Mouse (Mus musculus) lung, postnatal 0 days (tissue): ENCODE data around the gene Grin1. TPM values are rescaled to one million over a fixed set of nuclear protein-coding genes. Genes with fewer than 3 reads are reported as not detected.

ENCODE experiments used
- ATAC-seq: fragments of 200-750 bp; cut with Nextera tagmentation; 2 replicates; pipeline ENCODE4 v1.8.0; 2017; ENCODE audit warnings: moderate library complexity
- DNase-seq: peaks from one replicate; pipeline ENCODE4 v3.0.0-alpha.2; 2016; ENCODE audit warnings: low spot score
- H3K27ac ChIP-seq: fragments of 300-500 bp; sonication (generic); 2 replicates; pipeline ENCODE4 v1.5.1; 2014; ENCODE audit warnings: antibody characterized with exemption, mild to moderate bottlenecking, low read length, mixed read lengths
- H3K27me3 ChIP-seq: fragments of 300-500 bp; sonication (generic); replicated peaks from 2 replicates; pipeline ENCODE4 v1.6.1; 2014; ENCODE audit warnings: low read length, mixed read lengths; ENCODE audit not compliant: insufficient read depth
- H3K36me3 ChIP-seq: fragments of 300-500 bp; sonication (generic); 2 replicates; pipeline ENCODE4 v1.6.1; 2014; ENCODE audit warnings: low read length, mixed read lengths; ENCODE audit not compliant: insufficient read depth
- H3K4me1 ChIP-seq: fragments of 300-500 bp; sonication (generic); 2 replicates; pipeline ENCODE4 v1.6.1; 2014; ENCODE audit warnings: antibody characterized with exemption, low read depth, low read length, mixed read lengths; ENCODE audit not compliant: insufficient read depth
- H3K4me2 ChIP-seq: fragments of 300-500 bp; sonication (generic); replicated peaks from 2 replicates; pipeline ENCODE4 v1.6.1; 2014; ENCODE audit warnings: low read depth, mild to moderate bottlenecking, low read length, moderate library complexity, mixed read lengths
- H3K4me3 ChIP-seq: fragments of 300-500 bp; sonication (generic); 2 replicates; pipeline ENCODE4 v1.5.1; 2014; ENCODE audit warnings: low read depth, low read length
- H3K9ac ChIP-seq: fragments of 300-500 bp; sonication (generic); replicated peaks from 2 replicates; pipeline ENCODE4 v1.6.1; 2014; ENCODE audit warnings: low read depth, mild to moderate bottlenecking
- H3K9me3 ChIP-seq: fragments of 300-500 bp; sonication (generic); 2 replicates; pipeline ENCODE4 v1.6.1; 2016; ENCODE audit warnings: low read length, mixed read lengths
- CTCF ChIP-seq: IDR thresholded peaks from 2 replicates; pipeline ENCODE4 v1.5.1; 2016; ENCODE audit warnings: antibody characterized with exemption, mild to moderate bottlenecking
- EP300 ChIP-seq: IDR thresholded peaks from 2 replicates; pipeline ENCODE4 v1.6.1; 2016; ENCODE audit warnings: antibody characterized with exemption, mild to moderate bottlenecking, control low read depth
- WGBS: fragments of 180-500 bp; shearing (Covaris S2); extraction: QIAGEN DNeasy Blood & Tissue Kit; methylation state at CpG from one replicate; pipeline ENCODE4 v1.1.7; 2014; 5-methylcytosine and 5-hydroxymethylcytosine counted together
- polyA plus RNA-seq: library from polyadenylated mRNA; unstranded; fragments of >200 nt; fragmentation: Nextera tagmentation; extraction: Ambion mirVana; gene quantifications from 2 replicates; pipeline ENCODE4 v1.2.1, GENCODE M21; 2015

The Grin1 gene
- 0.30 and 0.36 TPM in 2 replicates for polyA plus RNA-seq

DNA sequence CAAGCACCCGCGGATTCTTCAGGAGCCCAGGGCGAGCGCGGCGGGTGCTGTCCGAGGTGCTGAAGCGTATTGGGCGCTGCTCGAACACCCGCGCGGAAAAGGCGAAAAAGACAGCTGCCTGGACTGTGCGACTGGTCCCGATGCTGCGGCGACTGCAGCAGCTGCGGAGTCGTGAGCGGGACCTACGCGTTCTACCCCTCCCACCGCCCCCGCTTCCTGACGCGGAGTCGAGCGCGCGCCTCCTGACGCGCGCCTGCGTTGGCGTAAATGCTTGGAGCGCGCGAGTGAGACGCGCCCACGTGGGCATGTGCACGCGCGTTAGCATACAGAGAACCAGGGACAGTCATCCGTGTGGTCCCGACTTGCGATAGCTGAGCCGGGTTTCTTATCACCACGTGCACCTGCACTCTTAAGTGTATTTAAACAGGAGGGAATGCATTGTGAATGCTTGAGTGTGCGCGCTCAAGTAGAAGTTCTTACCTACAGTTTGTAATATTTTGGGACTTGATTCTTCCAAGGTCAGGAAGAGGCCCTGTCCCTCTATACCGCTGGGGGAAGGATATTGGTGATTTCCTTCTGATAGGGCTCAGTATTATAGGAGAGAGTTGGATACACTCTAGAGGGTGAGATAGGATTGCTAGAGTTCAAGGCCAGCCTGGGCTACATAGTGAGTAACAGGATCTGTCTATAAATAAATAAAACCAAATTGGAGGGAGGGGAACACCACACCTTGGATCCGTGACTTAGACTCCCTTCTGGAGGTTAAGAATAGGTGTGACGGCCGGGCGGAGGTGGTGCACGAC is at the start of gene Grin1:
TSS of gene Grin1 (minus strand) at position 217 of the 803 bp plus-strand sequence.
- peak within 1 kb of the TSS; percentile 33 for H3K4me2 ChIP-seq
- H3K9ac ChIP-seq = no peak within 1 kb of the TSS
- no peaks in the 10 kb centered on the region for H3K9me3 ChIP-seq
- no peak within 1 kb of the TSS for H3K4me3 ChIP-seq
- TF ChIP-seq EP300 (no peak), CTCF (no peak)
- H3K27me3 ChIP-seq = peaks cover 8% of the 10 kb centered on the region
- H3K4me1 ChIP-seq = no peaks in the 10 kb centered on the region
- H3K36me3 ChIP-seq = no peaks in the 10 kb centered on the region
- no peak within 1 kb of the TSS for H3K27ac ChIP-seq
- DNase-seq (peak; percentile 59), ATAC-seq (peak; percentile 55)
- WGBS = 11% methylated on average over 58 of the region's 58 CpGs

DNA sequence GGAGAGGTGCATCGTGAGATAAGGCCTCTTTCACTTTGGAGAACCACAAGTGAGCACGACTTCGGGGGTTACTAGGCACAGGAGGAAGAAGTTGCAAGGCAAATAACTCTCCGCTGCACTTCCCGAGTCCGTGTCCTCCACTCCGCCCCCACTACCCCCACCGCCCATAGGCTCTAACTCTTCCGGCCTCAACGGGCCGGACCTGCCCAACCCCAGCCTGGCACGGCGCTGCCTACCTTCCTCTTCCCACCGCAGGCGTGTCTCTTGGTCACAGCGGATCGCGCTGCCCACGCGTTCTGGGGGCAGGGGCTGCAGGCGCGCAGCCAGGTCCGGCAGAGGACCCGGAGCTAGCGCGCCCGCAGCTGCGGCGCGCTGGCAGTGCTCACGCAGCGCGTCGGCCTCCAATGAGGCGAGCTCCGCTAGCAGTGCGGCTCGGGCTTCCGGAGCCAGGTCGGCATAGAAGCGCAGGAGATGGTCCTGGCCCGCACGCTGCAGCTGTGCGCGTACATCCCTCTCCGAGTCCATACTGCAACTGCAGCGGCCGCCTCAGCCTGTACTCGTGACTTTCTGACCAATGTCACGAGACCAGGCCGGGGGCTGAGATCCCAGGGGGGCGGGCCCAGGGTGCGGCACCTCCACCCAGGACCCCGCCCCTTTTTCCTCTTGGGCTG is 46.2 kb upstream of the Grin1 start, which contains the start of gene Uap1l1:
TSS of gene Uap1l1 (minus strand) at position 592 of the 671 bp plus-strand sequence.
- H3K27me3 ChIP-seq = no peaks in the 10 kb centered on the region
- DNase-seq (peak; percentile 92), ATAC-seq (peak; percentile 85)
- H3K36me3 ChIP-seq = 0 out of 2 replicates have a peak, but pooled peaks cover 4% of the 10 kb centered on the region
- WGBS = under 1% methylated on average over 53 of the region's 54 CpGs
- peak within 1 kb of the TSS; percentile 68 for H3K9ac ChIP-seq
- TF ChIP-seq CTCF = no peak
- no peak for TF ChIP-seq EP300
- H3K27ac ChIP-seq = peak within 1 kb of the TSS; percentile 73
- H3K4me1 ChIP-seq = peaks cover 6% of the 10 kb centered on the region; the same call in 1 of the 2 replicates
- peak within 1 kb of the TSS; percentile 69 for H3K4me3 ChIP-seq
- H3K9me3 ChIP-seq = no peaks in the 10 kb centered on the region
- H3K4me2 ChIP-seq = peak within 1 kb of the TSS; percentile 97

DNA sequence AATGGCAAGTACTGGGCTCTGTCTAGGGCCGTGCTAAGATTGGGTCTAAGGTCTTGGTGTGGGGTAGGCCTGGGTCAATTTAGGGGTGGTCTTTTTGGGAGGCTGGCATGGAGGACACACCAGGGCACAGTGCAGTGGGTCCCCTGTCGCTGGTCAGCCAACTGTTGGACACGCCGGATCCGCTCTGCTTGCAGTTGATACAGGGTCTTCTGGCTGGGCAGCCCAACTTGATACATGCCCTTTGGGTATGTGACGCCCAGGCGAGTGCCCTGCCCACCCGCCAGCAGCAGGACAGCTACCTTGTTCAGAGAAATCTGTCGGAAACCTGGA is 45.7 kb upstream of the Grin1 start:
- Histone ChIP-seq H3K4me2 (peak overlapping the region; percentile 97), H3K4me3 (peak overlapping the region; percentile 69), H3K9ac (peak overlapping the region; percentile 68; the same call in 1 of the 2 replicates), H3K36me3 (0 out of 2 replicates have a peak, but pooled peaks cover 4% of the 10 kb centered on the region), H3K4me1 (peaks cover 6% of the 10 kb centered on the region; the same call in 1 of the 2 replicates), H3K9me3 (no peaks in the 10 kb centered on the region), H3K27ac (peak overlapping the region; percentile 73), H3K27me3 (no peaks in the 10 kb centered on the region)
- DNase-seq = no peak
- TF ChIP-seq EP300 (no peak), CTCF (no peak)
- 27% methylated on average over 9 of the region's 9 CpGs for WGBS
- no peak for ATAC-seq

DNA sequence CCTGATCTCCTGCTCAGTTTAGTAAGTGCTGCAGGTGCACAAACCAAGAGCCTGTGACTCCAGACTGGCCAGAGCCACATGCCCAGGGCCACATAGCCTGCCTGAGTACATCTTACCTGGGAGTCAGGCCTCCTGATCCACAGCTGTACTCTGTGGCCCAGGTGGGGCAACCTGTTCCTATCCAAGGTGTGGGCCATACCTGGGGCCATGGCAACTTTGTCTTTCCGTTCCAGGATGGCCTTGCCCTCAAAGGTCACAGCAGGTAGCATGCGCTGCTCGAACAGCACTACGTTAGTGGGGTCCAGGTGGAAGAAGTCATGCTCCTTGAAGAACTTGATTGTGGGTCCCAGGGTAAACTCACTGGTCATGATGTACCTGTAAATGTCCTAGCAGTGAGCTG is 45.3 kb upstream of the Grin1 start:
- WGBS = 86% methylated on average over 4 of the region's 4 CpGs
- Histone ChIP-seq H3K9ac (peak overlapping the region; percentile 68; the same call in 1 of the 2 replicates), H3K4me1 (peaks cover 6% of the 10 kb centered on the region; the same call in 1 of the 2 replicates), H3K36me3 (0 out of 2 replicates have a peak, but pooled peaks cover 4% of the 10 kb centered on the region), H3K9me3 (no peaks in the 10 kb centered on the region), H3K27me3 (no peaks in the 10 kb centered on the region), H3K4me3 (peak overlapping the region; percentile 69; the same call in 1 of the 2 replicates), H3K27ac (peak overlapping the region; percentile 73), H3K4me2 (peak overlapping the region; percentile 97)
- ATAC-seq = no peak
- TF ChIP-seq CTCF = no peak
- TF ChIP-seq EP300 = no peak
- no peak for DNase-seq

DNA sequence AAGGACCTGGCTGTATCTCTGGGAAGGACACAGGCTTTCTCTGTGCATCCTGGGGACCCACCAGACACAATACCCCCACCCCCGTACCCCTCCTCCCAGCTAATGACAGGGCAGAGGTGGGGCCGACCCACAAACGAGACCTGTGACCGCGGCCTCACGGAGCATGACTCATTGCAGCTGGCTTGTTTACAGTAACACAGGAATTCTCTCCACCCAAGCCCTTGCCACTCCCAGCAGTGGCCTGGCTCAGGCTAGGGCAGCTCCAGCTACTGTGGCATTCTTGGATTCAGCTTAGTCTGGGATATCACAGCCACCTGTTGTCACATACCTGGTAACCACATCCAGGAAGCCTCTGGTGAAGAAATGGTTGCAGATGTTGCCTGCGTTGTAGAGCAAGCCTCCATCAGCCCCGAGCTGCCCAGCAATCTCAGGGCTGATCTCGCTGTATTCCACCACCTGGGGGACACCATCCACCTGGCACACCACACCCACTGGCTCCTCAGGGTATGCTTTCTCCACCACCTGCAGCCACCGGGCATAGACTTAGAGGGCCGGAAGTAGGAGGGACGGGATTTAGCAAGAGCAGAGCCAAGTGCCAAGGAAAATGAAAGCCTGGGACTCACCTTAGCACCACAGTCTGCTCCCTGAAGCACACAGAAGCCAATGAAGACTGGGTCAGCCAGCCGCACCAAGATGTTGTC is 44.6 kb upstream of the Grin1 start:
- H3K27me3 ChIP-seq = no peaks in the 10 kb centered on the region
- 32% methylated on average over 13 of the region's 13 CpGs for WGBS
- no peak overlapping the region for H3K4me3 ChIP-seq
- peaks cover 6% of the 10 kb centered on the region; the same call in 1 of the 2 replicates for H3K4me1 ChIP-seq
- H3K4me2 ChIP-seq = peak overlapping the region; percentile 97
- DNase-seq = peak; percentile 89
- TF ChIP-seq CTCF = peak; percentile 10; the same call in 1 of the 2 replicates
- peak; percentile 62; the same call in 1 of the 2 replicates for TF ChIP-seq EP300
- ATAC-seq = peak; percentile 86
- H3K27ac ChIP-seq = peak overlapping the region; percentile 73
- no peaks in the 10 kb centered on the region for H3K9me3 ChIP-seq
- no peak overlapping the region for H3K9ac ChIP-seq
- 0 out of 2 replicates have a peak, but pooled peaks cover 4% of the 10 kb centered on the region for H3K36me3 ChIP-seq
